Mouse (Mus musculus): ENCODE data around the gene D630045J12Rik. TPM values are rescaled to one million over a fixed set of nuclear protein-coding genes. Genes with fewer than 3 reads are reported as not detected.

D630045J12Rik gene
- polyA plus RNA-seq, 1 experiment, result 0.35 TPM

GRCm38 (mm10) chr6:38194046-38194445 lies 59.8 kb downstream of the D630045J12Rik start:
- Histone ChIP-seq H3K4me1 (ENCODE audit: control insufficient read depth, insufficient read depth, insufficient read length, low read length) (no peaks in the 10 kb centered on the region), H3K27me3 (ENCODE audit: control insufficient read depth, insufficient read depth, low read length) (no peaks in the 10 kb centered on the region), H3K27ac (ENCODE audit: insufficient read depth, low read depth, low read length) (no peak overlapping the region), H3K36me3 (ENCODE audit: control insufficient read depth, insufficient read depth, low read length) (no peaks in the 10 kb centered on the region), H3K4me3 (ENCODE audit: low read depth, low read length) (no peak overlapping the region)
- TF ChIP-seq CTCF (IDR thresholded peaks at IDR 0.05; ENCODE audit: extremely low read depth, insufficient read length, insufficient replicate concordance, low read depth, low read length) (no peak), POLR2A (IDR thresholded peaks at IDR 0.05; ENCODE audit: low read depth, low read length) (no peak)
- 77% methylated on average over 7 of the region's 7 CpGs for WGBS

GRCm38 (mm10) chr6:38192952-38193351 lies 60.9 kb downstream of the D630045J12Rik start:
- TF ChIP-seq CTCF (IDR thresholded peaks at IDR 0.05; ENCODE audit: extremely low read depth, insufficient read length, insufficient replicate concordance, low read depth, low read length), result no peak
- TF ChIP-seq POLR2A (IDR thresholded peaks at IDR 0.05; ENCODE audit: low read depth, low read length), result no peak
- 92% methylated on average over 7 of the region's 7 CpGs for WGBS

GRCm38 (mm10) chr6:38186312-38186950 lies 67.4 kb downstream of the D630045J12Rik start:
- H3K27me3 ChIP-seq (ENCODE audit: control insufficient read depth, insufficient read depth, low read length), result no peaks in the 10 kb centered on the region

More at GRCm38 (mm10) chr6:38192952-38193351, 60.9 kb downstream of the D630045J12Rik start:
- Histone ChIP-seq H3K36me3 (ENCODE audit: control insufficient read depth, insufficient read depth, low read length) (no peaks in the 10 kb centered on the region), H3K4me1 (ENCODE audit: control insufficient read depth, insufficient read depth, insufficient read length, low read length) (no peaks in the 10 kb centered on the region), H3K4me3 (ENCODE audit: low read depth, low read length) (no peak overlapping the region), H3K27me3 (ENCODE audit: control insufficient read depth, insufficient read depth, low read length) (no peaks in the 10 kb centered on the region), H3K27ac (ENCODE audit: insufficient read depth, low read depth, low read length) (no peak overlapping the region)

GRCm38 (mm10) chr6:38184791-38185190 lies 69.0 kb downstream of the D630045J12Rik start:
- Histone ChIP-seq H3K4me3 (ENCODE audit: low read depth, low read length) (no peak overlapping the region), H3K4me1 (ENCODE audit: control insufficient read depth, insufficient read depth, insufficient read length, low read length) (no peaks in the 10 kb centered on the region), H3K36me3 (ENCODE audit: control insufficient read depth, insufficient read depth, low read length) (no peaks in the 10 kb centered on the region), H3K27ac (ENCODE audit: insufficient read depth, low read depth, low read length) (no peak overlapping the region), H3K27me3 (ENCODE audit: control insufficient read depth, insufficient read depth, low read length) (no peaks in the 10 kb centered on the region)
- TF ChIP-seq POLR2A (IDR thresholded peaks at IDR 0.05; ENCODE audit: low read depth, low read length), result no peak
- TF ChIP-seq CTCF (IDR thresholded peaks at IDR 0.05; ENCODE audit: extremely low read depth, insufficient read length, insufficient replicate concordance, low read depth, low read length), result no peak
- 81% methylated on average over 8 of the region's 8 CpGs for WGBS

More at GRCm38 (mm10) chr6:38186312-38186950, 67.4 kb downstream of the D630045J12Rik start:
- no peak for TF ChIP-seq CTCF (IDR thresholded peaks at IDR 0.05; ENCODE audit: extremely low read depth, insufficient read length, insufficient replicate concordance, low read depth, low read length)
- no peak for TF ChIP-seq POLR2A (IDR thresholded peaks at IDR 0.05; ENCODE audit: low read depth, low read length)
- no peak overlapping the region for H3K27ac ChIP-seq (ENCODE audit: insufficient read depth, low read depth, low read length)
- no peaks in the 10 kb centered on the region for H3K4me1 ChIP-seq (ENCODE audit: control insufficient read depth, insufficient read depth, insufficient read length, low read length)
- H3K36me3 ChIP-seq (ENCODE audit: control insufficient read depth, insufficient read depth, low read length), result no peaks in the 10 kb centered on the region
- 77% methylated on average over 8 of the region's 8 CpGs for WGBS
- H3K4me3 ChIP-seq (ENCODE audit: low read depth, low read length), result no peak overlapping the region

GRCm38 (mm10) chr6:38181756-38182318 lies 72.0 kb downstream of the D630045J12Rik start:
- Histone ChIP-seq H3K36me3 (ENCODE audit: control insufficient read depth, insufficient read depth, low read length) (no peaks in the 10 kb centered on the region), H3K4me3 (ENCODE audit: low read depth, low read length) (no peak overlapping the region), H3K27ac (ENCODE audit: insufficient read depth, low read depth, low read length) (no peak overlapping the region), H3K4me1 (ENCODE audit: control insufficient read depth, insufficient read depth, insufficient read length, low read length) (no peaks in the 10 kb centered on the region), H3K27me3 (ENCODE audit: control insufficient read depth, insufficient read depth, low read length) (no peaks in the 10 kb centered on the region)
- no peak for TF ChIP-seq POLR2A (IDR thresholded peaks at IDR 0.05; ENCODE audit: low read depth, low read length)
- WGBS, result 89% methylated on average over 10 of the region's 10 CpGs

GRCm38 (mm10) chr6:38180669-38181068 lies 73.1 kb downstream of the D630045J12Rik start:
- Histone ChIP-seq H3K36me3 (ENCODE audit: control insufficient read depth, insufficient read depth, low read length) (no peaks in the 10 kb centered on the region), H3K4me3 (ENCODE audit: low read depth, low read length) (no peak overlapping the region), H3K4me1 (ENCODE audit: control insufficient read depth, insufficient read depth, insufficient read length, low read length) (no peaks in the 10 kb centered on the region), H3K27me3 (ENCODE audit: control insufficient read depth, insufficient read depth, low read length) (no peaks in the 10 kb centered on the region), H3K27ac (ENCODE audit: insufficient read depth, low read depth, low read length) (no peak overlapping the region)
- TF ChIP-seq CTCF (IDR thresholded peaks at IDR 0.05; ENCODE audit: extremely low read depth, insufficient read length, insufficient replicate concordance, low read depth, low read length), result no peak
- TF ChIP-seq POLR2A (IDR thresholded peaks at IDR 0.05; ENCODE audit: low read depth, low read length), result no peak
- WGBS, result 57% methylated on average over 5 of the region's 5 CpGs

GRCm38 (mm10) chr6:38165385-38165784 lies 88.4 kb downstream of the D630045J12Rik start:
- Histone ChIP-seq H3K4me3 (ENCODE audit: low read depth, low read length) (no peak overlapping the region), H3K27ac (ENCODE audit: insufficient read depth, low read depth, low read length) (no peak overlapping the region)
- 91% methylated on average over 6 of the region's 6 CpGs for WGBS

More at GRCm38 (mm10) chr6:38165385-38165784, 88.4 kb downstream of the D630045J12Rik start:
- H3K4me1 ChIP-seq (ENCODE audit: control insufficient read depth, insufficient read depth, insufficient read length, low read length), result no peaks in the 10 kb centered on the region
- H3K27me3 ChIP-seq (ENCODE audit: control insufficient read depth, insufficient read depth, low read length), result no peaks in the 10 kb centered on the region
- TF ChIP-seq CTCF (IDR thresholded peaks at IDR 0.05; ENCODE audit: extremely low read depth, insufficient read length, insufficient replicate concordance, low read depth, low read length) (no peak), POLR2A (IDR thresholded peaks at IDR 0.05; ENCODE audit: low read depth, low read length) (no peak)
- no peaks in the 10 kb centered on the region for H3K36me3 ChIP-seq (ENCODE audit: control insufficient read depth, insufficient read depth, low read length)

Measured in small intestine, adult 2 months (tissue).